In genomic region chr3:52161688-52162087, GRCm38 (mm10) we compare ENCODE assay signal across 20 mouse cellular contexts. TPM values are rescaled to one million over a fixed set of nuclear protein-coding genes. Genes with fewer than 3 reads are reported as not detected.
DNase-seq lines count a peak whose midpoint lies in the region; ATAC-seq lines count a peak whose summit lies in the region.
"Had no signal": no experiment of that assay in that cellular context is flagged by ENCODE, and none has a peak within 500 bp of the region (broad histone marks: within the 10 kb centered on the region; RNA-seq: fewer than 3 reads in every experiment).

No protein-coding gene starts in this region.

- H3K27me3 ChIP-seq in kidney, embryonic 14.5 days (ENCODE audit: control insufficient read depth, insufficient read depth, low read length), result no peaks in the 10 kb centered on the region
- no peaks in the 10 kb centered on the region for H3K27me3 ChIP-seq in hindbrain, embryonic 11.5 days (ENCODE audit: control insufficient read depth, insufficient read depth, low read length)
- H3K27me3 ChIP-seq: forebrain, embryonic 12.5 days; midbrain, embryonic 12.5 days; neural tube, embryonic 12.5 days had no signal

- no peak for DNase-seq in kidney, adult 9 months
- peak; percentile 44 for DNase-seq in 416B (ENCODE audit: low read depth)
- peak; percentile 40 for DNase-seq in NIH3T3 (ENCODE audit: low read depth)
- peak; percentile 46 for DNase-seq in lung, postnatal 36 days
- DNase-seq in adrenal gland, adult 18-20 months (ENCODE audit: low spot score in 2 of 2), result no peak
- DNase-seq in hindbrain, embryonic 11.5 days (ENCODE audit: low spot score), result no peak
- DNase-seq: cerebellum, adult 18-20 months; gastrocnemius, postnatal 25 days; kidney, postnatal 14 days; right cerebral cortex, postnatal 4 days had no signal

- H3K27ac ChIP-seq in kidney, embryonic 14.5 days (ENCODE audit: low read depth, low read length), result no peak overlapping the region
- H3K27ac ChIP-seq in hindbrain, embryonic 11.5 days (ENCODE audit: low read depth, low read length), result no peak overlapping the region
- H3K27ac ChIP-seq: forebrain, embryonic 12.5 days; hindbrain, postnatal 0 days; layer of hippocampus, adult 2 months; limb, embryonic 15.5 days; macrophage; midbrain, embryonic 12.5 days; neural tube, embryonic 12.5 days; stomach, postnatal 0 days had no signal

- H3K36me3 ChIP-seq in kidney, embryonic 14.5 days (ENCODE audit: control insufficient read depth, insufficient read depth, low read length), result no peaks in the 10 kb centered on the region
- H3K36me3 ChIP-seq in hindbrain, embryonic 11.5 days (ENCODE audit: control insufficient read depth, insufficient read depth, low read length), result no peaks in the 10 kb centered on the region
- H3K36me3 ChIP-seq: forebrain, embryonic 12.5 days; limb, embryonic 15.5 days; midbrain, embryonic 12.5 days; neural tube, embryonic 12.5 days had no signal

- H3K4me2 ChIP-seq in kidney, embryonic 14.5 days (replicated peaks; ENCODE audit: low read depth, low read length), result no peak overlapping the region
- H3K4me2 ChIP-seq in hindbrain, embryonic 11.5 days (replicated peaks; ENCODE audit: low read depth, low read length), result no peak overlapping the region
- H3K4me2 ChIP-seq: forebrain, embryonic 12.5 days; limb, embryonic 15.5 days; midbrain, embryonic 12.5 days; neural tube, embryonic 12.5 days had no signal

- H3K4me1 ChIP-seq in kidney, embryonic 14.5 days (ENCODE audit: control insufficient read depth, insufficient read depth, low read length), result peaks cover 5% of the 10 kb centered on the region; the same call in 1 of the 2 replicates
- H3K4me1 ChIP-seq in hindbrain, embryonic 11.5 days (replicated peaks; ENCODE audit: control insufficient read depth, insufficient read depth, low read length), result no peaks in the 10 kb centered on the region
- H3K4me1 ChIP-seq: forebrain, embryonic 12.5 days; midbrain, embryonic 12.5 days had no signal

- 52% methylated on average over 3 of the region's 3 CpGs for WGBS in kidney, embryonic 14.5 days
- WGBS in hindbrain, embryonic 11.5 days, result 59% methylated on average over 3 of the region's 3 CpGs

- H3K4me3 ChIP-seq in kidney, embryonic 14.5 days (ENCODE audit: low read length), result no peak overlapping the region
- no peak overlapping the region for H3K4me3 ChIP-seq in hindbrain, embryonic 11.5 days (ENCODE audit: low read depth, low read length)
- H3K4me3 ChIP-seq: forebrain, embryonic 12.5 days; layer of hippocampus, adult 2 months; limb, embryonic 15.5 days; midbrain, embryonic 12.5 days; neural tube, embryonic 12.5 days had no signal

- no peaks in the 10 kb centered on the region for H3K9me3 ChIP-seq in kidney, embryonic 14.5 days (ENCODE audit: control insufficient read depth, low read length)
- no peaks in the 10 kb centered on the region for H3K9me3 ChIP-seq in hindbrain, embryonic 11.5 days (ENCODE audit: control insufficient read depth, low read length)
- H3K9me3 ChIP-seq: forebrain, embryonic 12.5 days; limb, embryonic 15.5 days; midbrain, embryonic 12.5 days; neural tube, embryonic 12.5 days had no signal

- ATAC-seq in kidney, embryonic 14.5 days (ENCODE audit: low FRiP score, low TSS enrichment), result 0 out of 2 replicates have a peak, but pooled peaks have one; percentile 32
- no peak for ATAC-seq in hindbrain, embryonic 11.5 days (ENCODE audit: low FRiP score)
- ATAC-seq: hindbrain, postnatal 0 days; intestine, postnatal 0 days had no signal

- no peak overlapping the region for H3K9ac ChIP-seq in kidney, embryonic 14.5 days (ENCODE audit: low read depth, low read length)
- H3K9ac ChIP-seq in hindbrain, embryonic 11.5 days (ENCODE audit: low read depth, low read length), result no peak overlapping the region
- H3K9ac ChIP-seq: forebrain, embryonic 12.5 days; limb, embryonic 15.5 days; midbrain, embryonic 12.5 days; neural tube, embryonic 12.5 days had no signal

RNA-seq across cellular contexts. Expression of gene Maml3, which starts 56.8 kb away (rescaled TPM):
- polyA plus RNA-seq in kidney, embryonic 14.5 days (2014; fragmentation: Nextera tagmentation; extraction: Ambion mirVana), result 8.4 and 9.4 TPM in 2 replicates
- 1 to 10 TPM; 6.4 to 8.2 TPM for total RNA-seq in adrenal gland, adult 18-20 months (2021)
- 6.5 and 7.5 TPM in 2 replicates for polyA plus RNA-seq in hindbrain, embryonic 11.5 days (2014; fragmentation: Nextera tagmentation; extraction: Ambion mirVana)

Comparison
In these comparisons a context has a peak if more than half of its experiments do, and no peak if none do; other contexts are left out.
1. DNase-seq: peak in 416B (single experiment), NIH3T3 (single experiment) and lung, postnatal 36 days (single experiment); none in kidney, adult 9 months (single experiment), adrenal gland, adult 18-20 months (0 of 2) and hindbrain, embryonic 11.5 days (single experiment).